Mouse (Mus musculus) CH12.LX (cell line): ENCODE data around the gene Atxn7l1. TPM values are rescaled to one million over a fixed set of nuclear protein-coding genes. Genes with fewer than 3 reads are reported as not detected.

ENCODE experiments used
- DNase-seq: peaks from one replicate; pipeline ENCODE4 v3.0.0-alpha.2; 2013; ENCODE audit errors: extremely low read depth
- H3K27ac ChIP-seq: 2 replicates; pipeline ENCODE4 v1.5.1; 2012; ENCODE audit warnings: low read depth, mild to moderate bottlenecking, control low read depth, moderate library complexity; ENCODE audit not compliant: insufficient read depth
- H3K27me3 ChIP-seq: replicated peaks from 2 replicates; pipeline ENCODE3; 2012; ENCODE audit warnings: inconsistent platforms
- H3K36me3 ChIP-seq, 2 experiments: replicated peaks in 1 of 2; 2 replicates each; pipeline versions ENCODE3 to v1.6.1; 2012; ENCODE audit warnings: inconsistent platforms in 1 of 2, low read length in 1 of 2, mild to moderate bottlenecking in 1 of 2, mixed read lengths in 1 of 2, moderate library complexity in 1 of 2; ENCODE audit not compliant: control insufficient read depth in 1 of 2, insufficient read depth in 1 of 2
- H3K4me1 ChIP-seq, 2 experiments: 2 replicates each; pipeline ENCODE4 v1.6.1; 2012; ENCODE audit warnings: inconsistent platforms in 1 of 2, moderate library complexity in 1 of 2; ENCODE audit not compliant: insufficient read depth in 2 of 2, control insufficient read depth in 1 of 2
- H3K4me2 ChIP-seq: 2 replicates; pipeline ENCODE4 v1.6.1; 2012; ENCODE audit warnings: low read depth, mild to moderate bottlenecking, control low read depth; ENCODE audit not compliant: poor library complexity, insufficient read depth, severe bottlenecking
- H3K4me3 ChIP-seq, 3 experiments: fragments of 150-350 bp in 1 of 3; sonication (generic) in 1 of 3; replicated peaks in 1 of 3; 2 replicates each; pipeline versions ENCODE3 to v1.5.1; 2011 to 2012; ENCODE audit warnings: low read depth in 2 of 3, low read length in 2 of 3, mild to moderate bottlenecking in 2 of 3, moderate library complexity in 2 of 3, control low read depth in 1 of 3, improper control_type of control experiment in 1 of 3, inconsistent platforms in 1 of 3, mixed read lengths in 1 of 3; ENCODE audit not compliant: poor library complexity in 1 of 3
- H3K79me2 ChIP-seq: replicated peaks from 2 replicates; pipeline ENCODE4 v1.6.1; 2012; ENCODE audit warnings: mild to moderate bottlenecking, moderate library complexity; ENCODE audit not compliant: control insufficient read depth, poor library complexity, insufficient read depth, severe bottlenecking; ENCODE audit errors: extremely low read depth
- H3K9ac ChIP-seq: 2 replicates; pipeline ENCODE4 v1.6.1; 2012; ENCODE audit warnings: low read depth, mild to moderate bottlenecking, control low read depth, moderate library complexity; ENCODE audit not compliant: insufficient read depth
- H3K9me3 ChIP-seq: replicated peaks from 2 replicates; pipeline ENCODE3; 2012; ENCODE audit warnings: low read length, inconsistent platforms, mixed read lengths
- BHLHE40 ChIP-seq: IDR thresholded peaks from 2 replicates; pipeline ENCODE4 v1.6.1; 2011; ENCODE audit warnings: mild to moderate bottlenecking, low read depth, low read length, improper control_type of control experiment
- CHD2 ChIP-seq: IDR thresholded peaks from 2 replicates; pipeline ENCODE4 v1.6.1; 2011; ENCODE audit warnings: low read length, improper control_type of control experiment
- CTCF ChIP-seq, 2 experiments: IDR thresholded peaks in 1 of 2; conservative IDR thresholded peaks in 1 of 2; 2 replicates each; pipeline ENCODE4 v1.5.1; 2011 to 2012; ENCODE audit warnings: low read depth in 2 of 2, low read length in 2 of 2, improper control_type of control experiment in 1 of 2, inconsistent platforms in 1 of 2, mild to moderate bottlenecking in 1 of 2, moderate library complexity in 1 of 2
- E2F4 ChIP-seq: IDR thresholded peaks from 2 replicates; pipeline ENCODE4 v1.6.1; 2011; ENCODE audit warnings: low read depth, low read length, improper control_type of control experiment; ENCODE audit not compliant: insufficient replicate concordance
- ELF1 ChIP-seq: IDR thresholded peaks from 2 replicates; pipeline ENCODE4 v1.6.1; 2014; ENCODE audit warnings: low read depth, mild to moderate bottlenecking, inconsistent platforms, low read length, improper control_type of control experiment
- EP300 ChIP-seq: IDR thresholded peaks from 2 replicates; pipeline ENCODE4 v1.6.1; 2011; ENCODE audit warnings: low read length, improper control_type of control experiment
- ETS1 ChIP-seq: conservative IDR thresholded peaks from 2 replicates; pipeline ENCODE4 v1.6.1; 2012; ENCODE audit warnings: low read depth, mild to moderate bottlenecking, inconsistent platforms, low read length, improper control_type of control experiment, moderate library complexity
- GABPA ChIP-seq: IDR thresholded peaks from 2 replicates; pipeline ENCODE4 v1.6.1; 2012; ENCODE audit warnings: low read depth, low read length, improper control_type of control experiment, inconsistent platforms; ENCODE audit not compliant: insufficient replicate concordance
- HCFC1 ChIP-seq: IDR thresholded peaks from 2 replicates; pipeline ENCODE4 v1.6.1; 2012; ENCODE audit warnings: low read depth, mild to moderate bottlenecking, inconsistent platforms, low read length, improper control_type of control experiment
- IRF4 ChIP-seq: IDR thresholded peaks from 2 replicates; pipeline ENCODE4 v1.6.1; 2014; ENCODE audit warnings: low read depth, mild to moderate bottlenecking, inconsistent platforms, low read length, improper control_type of control experiment
- JUN ChIP-seq: IDR thresholded peaks from 2 replicates; pipeline ENCODE4 v1.6.1; 2011; ENCODE audit warnings: low read depth, mild to moderate bottlenecking, low read length, improper control_type of control experiment, moderate library complexity; ENCODE audit not compliant: insufficient read depth
- JUND ChIP-seq: conservative IDR thresholded peaks from 2 replicates; pipeline ENCODE4 v1.6.1; 2011; ENCODE audit warnings: low read depth, low read length, improper control_type of control experiment
- KAT2A ChIP-seq: IDR thresholded peaks from 2 replicates; pipeline ENCODE4 v1.6.1; 2012; ENCODE audit warnings: low read length, improper control_type of control experiment, inconsistent platforms; ENCODE audit not compliant: insufficient replicate concordance
- MAFK ChIP-seq: IDR thresholded peaks from 2 replicates; pipeline ENCODE4 v1.6.1; 2011; ENCODE audit warnings: low read length, improper control_type of control experiment; ENCODE audit not compliant: insufficient replicate concordance
- MAX ChIP-seq: IDR thresholded peaks from 2 replicates; pipeline ENCODE4 v1.6.1; 2011; ENCODE audit warnings: low read length, improper control_type of control experiment
- MAZ ChIP-seq: IDR thresholded peaks from 2 replicates; pipeline ENCODE4 v1.6.1; 2012; ENCODE audit warnings: low read depth, mild to moderate bottlenecking, inconsistent platforms, low read length, improper control_type of control experiment, moderate library complexity
- MEF2A ChIP-seq: IDR thresholded peaks from 2 replicates; pipeline ENCODE4 v1.6.1; 2014; ENCODE audit warnings: low read depth, mild to moderate bottlenecking, inconsistent platforms, low read length, improper control_type of control experiment, borderline replicate concordance
- MXI1 ChIP-seq: IDR thresholded peaks from 2 replicates; pipeline ENCODE4 v1.6.1; 2011; ENCODE audit warnings: mild to moderate bottlenecking, low read depth, low read length, improper control_type of control experiment
- NELFE ChIP-seq: IDR thresholded peaks from 2 replicates; pipeline ENCODE4 v1.6.1; 2011; ENCODE audit warnings: low read depth, low read length, improper control_type of control experiment
- NRF1 ChIP-seq: IDR thresholded peaks from 2 replicates; pipeline ENCODE4 v1.6.1; 2014; ENCODE audit warnings: low read depth, mild to moderate bottlenecking, inconsistent platforms, low read length, improper control_type of control experiment, moderate library complexity
- PAX5 ChIP-seq: IDR thresholded peaks from 2 replicates; pipeline ENCODE4 v1.6.1; 2012; ENCODE audit warnings: low read length, inconsistent platforms, mixed read lengths
- RCOR1 ChIP-seq: conservative IDR thresholded peaks from 2 replicates; pipeline ENCODE4 v1.6.1; 2012; ENCODE audit warnings: low read depth, mild to moderate bottlenecking, inconsistent platforms, low read length, improper control_type of control experiment
- SIN3A ChIP-seq: IDR thresholded peaks from 2 replicates; pipeline ENCODE4 v1.6.1; 2012; ENCODE audit warnings: low read length, improper control_type of control experiment, inconsistent platforms
- TBP ChIP-seq: conservative IDR thresholded peaks from 2 replicates; pipeline ENCODE4 v1.6.1; 2011; ENCODE audit warnings: low read depth, low read length, improper control_type of control experiment
- TCF12 ChIP-seq: IDR thresholded peaks from 2 replicates; pipeline ENCODE4 v1.6.1; 2014; ENCODE audit warnings: low read depth, mild to moderate bottlenecking, inconsistent platforms, low read length, improper control_type of control experiment
- UBTF ChIP-seq: IDR thresholded peaks from 2 replicates; pipeline ENCODE4 v1.6.1; 2012; ENCODE audit warnings: low read depth, mild to moderate bottlenecking, inconsistent platforms, low read length, improper control_type of control experiment, moderate library complexity
- USF1 ChIP-seq: IDR thresholded peaks from 2 replicates; pipeline ENCODE4 v1.6.1; 2014; ENCODE audit warnings: low read depth, mild to moderate bottlenecking, inconsistent platforms, low read length, improper control_type of control experiment
- USF2 ChIP-seq: conservative IDR thresholded peaks from 2 replicates; pipeline ENCODE4 v1.6.1; 2011; ENCODE audit warnings: low read depth, low read length, improper control_type of control experiment
- ZC3H11A ChIP-seq: IDR thresholded peaks from 2 replicates; pipeline ENCODE4 v1.6.1; 2012; ENCODE audit warnings: low read depth, mild to moderate bottlenecking, inconsistent platforms, low read length, improper control_type of control experiment
- dilution Hi-C: fragments of 300-500 bp; cut with MboI; formaldehyde crosslinking; loops from 2 replicates; pipeline ENCODE4 v1.14.3; 2020; ENCODE audit warnings: low sequenced_read_pairs; ENCODE audit not compliant: extremely low pct_unique_long_range_greater_than_20kb, extremely low pct_ligation_motif_present
- in situ Hi-C: fragments of 300-500 bp; cut with MboI; formaldehyde crosslinking; loops from 3 replicates; pipeline ENCODE4 v1.14.3; 2019; ENCODE audit warnings: low sequenced_read_pairs, low pct_ligation_motif_present, low pct_unique_long_range_greater_than_20kb, mixed read lengths
- polyA plus RNA-seq: library from polyadenylated mRNA; unstranded; fragments of >175 nt; gene quantifications from 2 replicates; pipeline ENCODE4 v1.2.1, GENCODE M21; 2012; ENCODE audit warnings: low read depth; ENCODE audit not compliant: insufficient read length
- total RNA-seq, 2 experiments: library from RNA; depleted of rRNA; stranded (reverse); fragments of 300-350 nt in 1 of 2; fragments of >200 nt in 1 of 2; gene quantifications; 2 replicates each; pipeline ENCODE4 v1.2.3; 2012 to 2014

The Atxn7l1 gene
- total and polyA plus RNA-seq, 3 experiments, result 8.6 to 55.7 (median 9.0) TPM

GRCm38 (mm10) chr12:33302070-33302469, 154.6 kb downstream of the Atxn7l1 start:
- Histone ChIP-seq H3K4me1 (peaks cover 6 to 38% of the 10 kb centered on the region in 2 experiments), H3K9me3 (no peaks in the 10 kb centered on the region), H3K79me2 (no peaks in the 10 kb centered on the region), H3K4me3 (peak overlapping the region; percentile 15 to 33 (median 32)), H3K27me3 (no peaks in the 10 kb centered on the region), H3K27ac (peak overlapping the region; percentile 21; the same call in 1 of the 2 replicates), H3K9ac (peak overlapping the region; percentile 49), H3K4me2 (peak overlapping the region; percentile 78), H3K36me3 (peaks cover 10 to 33% of the 10 kb centered on the region in 2 experiments)
- in situ Hi-C loops, result no loop called here
- TF ChIP-seq MAX (0 out of 2 replicates have a peak, but pooled peaks have one; percentile 5), MEF2A (no peak), ETS1 (peak; percentile 40), SIN3A (peak; percentile 16; the same call in 1 of the 2 replicates), JUND (0 out of 2 replicates have a peak, but pooled peaks have one; percentile 22), TCF12 (no peak), BHLHE40 (peak; percentile 80)
- peak; percentile 71 for DNase-seq
- dilution Hi-C loops, result no loop called here

GRCm38 (mm10) chr12:33302523-33303383, 155.3 kb downstream of the Atxn7l1 start:
- DNase-seq, result peak; percentile 74
- Histone ChIP-seq H3K9me3 (no peaks in the 10 kb centered on the region), H3K9ac (peak overlapping the region; percentile 49), H3K4me2 (peak overlapping the region; percentile 78), H3K79me2 (no peaks in the 10 kb centered on the region), H3K36me3 (peaks cover 12 to 36% of the 10 kb centered on the region in 2 experiments), H3K27ac (peak overlapping the region; percentile 51), H3K27me3 (no peaks in the 10 kb centered on the region), H3K4me3 (peak overlapping the region; percentile 57 to 75 (median 58)), H3K4me1 (peaks cover 6 to 38% of the 10 kb centered on the region in 2 experiments)
- dilution Hi-C loops (no loop called here), in situ Hi-C loops (no loop called here)
- peak; percentile 89 for TF ChIP-seq ETS1
- peak; percentile 53; the same call in 1 of the 2 replicates for TF ChIP-seq MAX
- peak; percentile 36; the same call in 1 of the 2 replicates for TF ChIP-seq JUN
- TF ChIP-seq ZC3H11A, result no peak
- TF ChIP-seq GABPA, result no peak
- TF ChIP-seq UBTF, result no peak
- TF ChIP-seq MAFK, result 0 out of 2 replicates have a peak, but pooled peaks have one; percentile 29
- TF ChIP-seq NRF1, result no peak
- peak; percentile 46; the same call in 1 of the 2 replicates for TF ChIP-seq TCF12
- peak; percentile 66 for TF ChIP-seq USF1
- TF ChIP-seq CTCF (conservative IDR thresholded peaks at IDR 0.05 in 1 of 2, IDR thresholded peaks at IDR 0.05 in 1 of 2; ENCODE audit: low read depth in 2 of 2, low read length in 2 of 2), result no peak
- TF ChIP-seq RCOR1, result no peak
- no peak for TF ChIP-seq PAX5
- no peak for TF ChIP-seq TBP
- peak; percentile 90 for TF ChIP-seq IRF4
- peak; percentile 69 for TF ChIP-seq CHD2
- peak; percentile 28 for TF ChIP-seq USF2
- TF ChIP-seq BHLHE40, result peak; percentile 94
- peak; percentile 19; the same call in 1 of the 2 replicates for TF ChIP-seq ELF1
- no peak for TF ChIP-seq NELFE
- peak; percentile 64 for TF ChIP-seq EP300
- no peak for TF ChIP-seq KAT2A
- peak; percentile 60 for TF ChIP-seq MXI1
- TF ChIP-seq HCFC1, result no peak
- 0 out of 2 replicates have a peak, but pooled peaks have one; percentile 50 for TF ChIP-seq MAZ
- no peak for TF ChIP-seq E2F4
